Mouse (Mus musculus): ENCODE results near the gene Nfatc2ip.

GRCm38 (mm10) chr7:126348293-126348692 is 48.2 kb downstream of the Nfatc2ip start:
- TF ChIP-seq POLR2A (IDR thresholded peaks at IDR 0.05; ENCODE audit: control insufficient read depth, low read depth, low read length) (no peak), CTCF (IDR thresholded peaks at IDR 0.05; ENCODE audit: control insufficient read depth, insufficient read depth, insufficient replicate concordance, low read depth, low read length) (no peak)

Measured in testis, adult 2 months (tissue).